Mouse (Mus musculus) stomach, postnatal 0 days (tissue): ENCODE data around the gene Wdr47. TPM values are rescaled to one million over a fixed set of nuclear protein-coding genes. Genes with fewer than 3 reads are reported as not detected.

Source experiments
- ATAC-seq: fragments of 200-750 bp; cut with Nextera tagmentation; 2 replicates; pipeline ENCODE4 v1.8.0; 2017; ENCODE audit not compliant: low FRiP score, low TSS enrichment
- DNase-seq: peaks from one replicate; pipeline ENCODE4 v3.0.0-alpha.2; 2016; ENCODE audit warnings: low spot score
- H3K27ac ChIP-seq: fragments of 300-500 bp; sonication (generic); replicated peaks from 2 replicates; pipeline ENCODE4 v1.5.1; 2014; ENCODE audit warnings: mild to moderate bottlenecking, control low read depth
- H3K27me3 ChIP-seq: fragments of 300-500 bp; sonication (generic); 2 replicates; pipeline ENCODE4 v1.6.1; 2014; ENCODE audit warnings: low read length; ENCODE audit not compliant: control insufficient read depth, insufficient read depth
- H3K36me3 ChIP-seq: fragments of 300-500 bp; sonication (generic); 2 replicates; pipeline ENCODE4 v1.6.1; 2014; ENCODE audit warnings: low read length, mixed read lengths; ENCODE audit not compliant: control insufficient read depth, insufficient read depth
- H3K4me1 ChIP-seq: fragments of 300-500 bp; sonication (generic); replicated peaks from 2 replicates; pipeline ENCODE4 v1.6.1; 2014; ENCODE audit warnings: antibody characterized with exemption; ENCODE audit not compliant: control insufficient read depth, insufficient read depth
- H3K4me2 ChIP-seq: fragments of 300-500 bp; sonication (generic); replicated peaks from 2 replicates; pipeline ENCODE4 v1.6.1; 2014; ENCODE audit warnings: low read depth, mild to moderate bottlenecking, control low read depth, moderate library complexity
- H3K4me3 ChIP-seq: fragments of 300-500 bp; sonication (generic); 2 replicates; pipeline ENCODE4 v1.5.1; 2014; ENCODE audit warnings: low read depth, low read length, control low read depth
- H3K9ac ChIP-seq: fragments of 300-500 bp; sonication (generic); 2 replicates; pipeline ENCODE4 v1.6.1; 2014; ENCODE audit warnings: mild to moderate bottlenecking, low read length, control low read depth, mixed read lengths
- H3K9me3 ChIP-seq: fragments of 300-500 bp; sonication (generic); 2 replicates; pipeline ENCODE4 v1.6.1; 2016; ENCODE audit warnings: low read length; ENCODE audit not compliant: control insufficient read depth
- CTCF ChIP-seq: IDR thresholded peaks from 2 replicates; pipeline ENCODE4 v1.5.1; 2016; ENCODE audit warnings: antibody characterized with exemption, low read depth, mild to moderate bottlenecking, moderate library complexity
- EP300 ChIP-seq: optimal IDR thresholded peaks from 2 replicates; pipeline ENCODE3; 2016; ENCODE audit warnings: antibody characterized with exemption
- WGBS: fragments of 180-500 bp; shearing (Covaris S2); extraction: QIAGEN DNeasy Blood & Tissue Kit; methylation state at CpG from one replicate; pipeline ENCODE4 v1.1.7; 2014; 5-methylcytosine and 5-hydroxymethylcytosine counted together
- polyA plus RNA-seq: library from polyadenylated mRNA; unstranded; fragments of >200 nt; fragmentation: Nextera tagmentation; extraction: Ambion mirVana; gene quantifications from 2 replicates; pipeline ENCODE4 v1.2.1, GENCODE M21; 2015

Gene Wdr47
- polyA plus RNA-seq, 1 experiment from 2014 or later = 5.3 TPM

DNA sequence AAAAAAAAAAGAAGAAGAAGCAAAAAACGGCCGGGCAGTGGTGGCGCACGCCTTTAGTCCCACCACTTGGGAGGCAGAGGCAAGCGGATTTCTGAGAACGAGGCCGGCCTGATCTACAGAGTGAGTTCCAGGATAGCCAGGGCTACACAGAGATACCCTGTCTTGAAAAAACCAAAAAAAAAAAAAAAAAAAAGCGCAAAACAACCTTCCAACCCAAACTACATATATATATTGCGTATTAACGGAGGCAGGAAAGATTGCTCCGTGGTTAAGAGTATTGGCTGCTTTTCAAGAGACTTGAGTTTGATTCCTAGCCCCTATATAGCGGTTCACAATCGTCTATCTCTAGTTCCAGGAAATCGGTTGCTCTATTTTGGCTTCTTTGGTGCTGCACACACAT, 20.3 kb upstream of the Wdr47 start:
- no peak overlapping the region for H3K9ac ChIP-seq
- H3K9me3 ChIP-seq = no peaks in the 10 kb centered on the region
- ATAC-seq (no peak), DNase-seq (no peak)
- 89% methylated on average over 14 of the region's 14 CpGs for WGBS
- no peak overlapping the region for H3K27ac ChIP-seq
- H3K4me3 ChIP-seq = no peak overlapping the region
- no peak overlapping the region for H3K4me2 ChIP-seq
- H3K27me3 ChIP-seq = no peaks in the 10 kb centered on the region
- TF ChIP-seq EP300 = no peak
- 0 out of 2 replicates have a peak, but pooled peaks cover 2% of the 10 kb centered on the region for H3K4me1 ChIP-seq
- H3K36me3 ChIP-seq = no peaks in the 10 kb centered on the region

DNA sequence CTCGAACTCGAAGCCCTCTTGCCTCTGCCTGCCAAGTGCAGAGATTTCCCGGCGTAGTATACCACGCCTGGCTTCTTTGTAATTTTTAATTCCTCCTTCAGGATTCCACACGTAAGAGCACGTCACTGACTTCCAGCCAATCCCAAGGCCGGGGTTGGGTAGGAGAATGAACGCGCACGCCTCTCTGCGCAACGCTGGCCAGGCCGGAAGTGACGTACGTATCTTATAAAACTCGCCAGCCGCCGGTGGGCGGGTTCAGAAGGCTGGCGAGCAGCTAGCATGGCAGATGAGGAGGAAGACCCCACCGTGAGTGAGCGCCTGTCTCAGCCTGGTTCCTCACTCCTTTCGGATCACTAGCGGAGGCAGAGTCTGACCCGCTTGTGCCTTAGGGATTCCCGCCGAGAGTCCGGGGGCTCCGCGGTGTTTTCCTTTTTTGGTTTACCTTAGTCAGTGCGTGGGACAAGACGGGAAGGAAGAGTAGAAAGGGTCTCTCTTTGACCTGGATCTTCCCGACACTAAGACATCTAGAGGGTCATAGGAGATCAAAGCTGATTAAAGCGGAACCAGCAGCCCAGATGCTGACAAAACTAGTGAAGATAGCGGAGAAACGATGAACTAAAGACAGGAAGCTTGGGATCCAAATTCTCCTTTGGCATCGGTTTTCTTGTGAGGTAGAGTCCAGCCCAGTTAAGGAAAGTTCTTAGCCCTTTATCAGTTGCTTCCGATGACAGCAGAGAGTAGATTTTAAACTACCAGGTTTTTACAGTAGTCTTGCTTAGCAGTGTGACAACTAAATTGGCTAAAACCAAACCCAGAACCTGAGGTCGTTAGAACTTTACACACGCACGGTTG, 19.4 kb upstream of the Wdr47 start, which contains the start of gene Taf13:
Gene Taf13 (plus strand): TSS at position 256 of the 852 bp plus-strand sequence.
- H3K4me2 ChIP-seq = peak within 1 kb of the TSS; percentile 70
- peak within 1 kb of the TSS; percentile 73 for H3K4me3 ChIP-seq
- no peaks in the 10 kb centered on the region for H3K36me3 ChIP-seq
- TF ChIP-seq CTCF (no peak), EP300 (peak; percentile 50)
- peak; percentile 96 for DNase-seq
- ATAC-seq = peak; percentile 99
- H3K9me3 ChIP-seq = no peaks in the 10 kb centered on the region
- peak within 1 kb of the TSS; percentile 71 for H3K27ac ChIP-seq
- peak within 1 kb of the TSS; percentile 81 for H3K9ac ChIP-seq
- H3K27me3 ChIP-seq = no peaks in the 10 kb centered on the region
- 1% methylated on average over 42 of the region's 42 CpGs for WGBS
- 0 out of 2 replicates have a peak, but pooled peaks cover 2% of the 10 kb centered on the region for H3K4me1 ChIP-seq

DNA sequence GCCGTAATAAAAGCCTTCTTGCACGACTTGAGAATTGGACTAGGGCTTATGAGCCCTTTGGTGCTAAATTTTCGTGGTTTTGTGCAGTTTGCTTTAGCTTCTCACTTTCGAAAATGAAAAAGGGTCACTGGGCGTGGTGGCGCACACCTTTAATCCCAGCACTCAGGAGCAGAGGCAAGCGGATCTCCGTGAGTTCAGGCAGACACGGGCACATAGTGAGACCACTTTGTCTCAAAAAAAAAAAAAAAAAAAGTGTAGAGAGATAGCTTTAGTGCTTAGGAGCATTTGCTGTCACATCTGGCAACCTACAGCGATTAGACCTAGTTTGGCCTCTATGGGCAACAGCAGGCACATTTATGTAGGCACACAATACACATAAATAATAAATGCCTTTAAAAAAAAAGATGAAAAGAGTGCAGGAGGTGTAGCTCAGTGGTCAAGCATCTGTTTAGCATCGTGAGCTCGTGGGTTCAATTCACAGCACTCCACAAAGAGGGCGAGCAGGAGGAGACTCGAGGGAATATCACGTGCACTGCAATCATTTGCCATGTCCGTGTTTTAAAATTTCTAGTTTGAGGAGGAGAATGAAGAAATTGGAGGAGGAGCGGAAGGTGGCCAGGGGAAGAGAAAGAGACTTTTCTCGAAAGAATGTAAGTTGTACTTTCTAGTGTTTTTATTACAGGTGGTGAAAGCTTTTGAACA, 18.6 kb upstream of the Wdr47 start:
- no peak for ATAC-seq
- peak overlapping the region; percentile 70 for H3K4me2 ChIP-seq
- DNase-seq = no peak
- no peaks in the 10 kb centered on the region for H3K27me3 ChIP-seq
- TF ChIP-seq CTCF (no peak), EP300 (no peak)
- no peak overlapping the region for H3K27ac ChIP-seq
- peak overlapping the region; percentile 73 for H3K4me3 ChIP-seq
- no peaks in the 10 kb centered on the region for H3K36me3 ChIP-seq
- WGBS = 43% methylated on average over 18 of the region's 18 CpGs
- peak overlapping the region; percentile 81 for H3K9ac ChIP-seq
- H3K9me3 ChIP-seq = no peaks in the 10 kb centered on the region
- 0 out of 2 replicates have a peak, but pooled peaks cover 2% of the 10 kb centered on the region for H3K4me1 ChIP-seq

DNA sequence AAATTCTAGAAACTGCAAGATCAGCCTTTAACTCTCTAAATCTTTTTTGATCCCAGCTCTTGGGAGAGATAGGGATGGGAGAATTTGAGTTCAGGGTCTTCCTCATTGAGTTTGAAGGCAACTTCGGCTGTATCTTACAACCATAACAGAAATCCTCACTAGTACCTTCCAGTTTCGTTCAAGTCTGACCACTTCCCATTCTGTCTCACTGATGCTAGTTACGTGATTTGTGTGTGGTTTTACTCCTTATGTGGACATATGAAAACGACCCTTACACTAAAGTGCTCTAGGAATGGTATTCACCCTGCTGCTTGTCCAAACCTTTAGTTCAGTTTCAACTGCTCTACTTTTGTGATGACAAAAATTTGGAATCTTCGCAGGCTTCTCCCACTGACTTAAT, 17.1 kb upstream of the Wdr47 start:
- no peak overlapping the region for H3K4me2 ChIP-seq
- H3K27me3 ChIP-seq = no peaks in the 10 kb centered on the region
- TF ChIP-seq CTCF = no peak
- TF ChIP-seq EP300 = no peak
- no peak overlapping the region for H3K27ac ChIP-seq
- H3K36me3 ChIP-seq = no peaks in the 10 kb centered on the region
- H3K9me3 ChIP-seq = no peaks in the 10 kb centered on the region
- no peak for ATAC-seq
- H3K9ac ChIP-seq = no peak overlapping the region
- no peak overlapping the region for H3K4me3 ChIP-seq
- 0 out of 2 replicates have a peak, but pooled peaks cover 2% of the 10 kb centered on the region for H3K4me1 ChIP-seq
- WGBS = 89% methylated on average over 5 of the region's 5 CpGs
- DNase-seq = no peak

DNA sequence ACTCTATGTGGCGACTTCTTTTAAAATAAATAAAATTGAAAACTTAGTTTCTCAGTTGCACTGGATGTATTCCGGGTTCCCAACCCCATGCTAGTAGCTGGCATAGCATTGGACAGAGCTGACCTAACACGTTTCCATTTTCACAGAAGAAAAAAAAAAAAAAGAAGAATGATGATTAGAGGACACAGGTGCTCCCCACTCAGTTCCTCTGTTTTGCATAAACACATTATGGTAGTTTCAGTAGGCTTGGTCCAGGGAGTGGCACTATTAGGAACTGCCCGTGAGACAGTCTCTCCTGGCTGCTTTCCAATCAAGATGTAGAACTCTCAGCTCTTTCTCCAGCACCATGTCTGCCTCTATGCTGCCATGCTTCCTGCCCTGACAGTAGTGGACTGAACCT, 6.5 kb upstream of the Wdr47 start:
- WGBS = 61% methylated on average over 4 of the region's 4 CpGs
- TF ChIP-seq EP300 = no peak
- TF ChIP-seq CTCF = no peak
- H3K27me3 ChIP-seq = no peaks in the 10 kb centered on the region

More for the DNA sequence above, 6.5 kb upstream of the Wdr47 start:
- Histone ChIP-seq H3K27ac (no peak overlapping the region), H3K9ac (no peak overlapping the region), H3K4me1 (no peaks in the 10 kb centered on the region), H3K4me3 (no peak overlapping the region), H3K9me3 (no peaks in the 10 kb centered on the region), H3K4me2 (no peak overlapping the region), H3K36me3 (no peaks in the 10 kb centered on the region)
- ATAC-seq = no peak
- DNase-seq = no peak
